Mouse (Mus musculus): ENCODE measurements at regions not wholly inside any gene's neighbourhood (a gene's known extent, or its start where the extent isn't known, plus 50 kb on each side); places are given as distances from the start of the nearest gene placed in this dataset.

GRCm38 (mm10) chr19:56218536-56218935 is 68.4 kb upstream of the Habp2 start:
- in situ Hi-C loops (cut with MboI; ENCODE audit: low pct_unique_long_range_greater_than_20kb in 1 of 2, low sequenced_read_pairs in 2 of 2, unreplicated experiment in 1 of 2) = no loop called here

GRCm38 (mm10) chr19:56220724-56221407 is 66.1 kb upstream of the Habp2 start:
- in situ Hi-C loops (cut with MboI; ENCODE audit: low pct_unique_long_range_greater_than_20kb in 1 of 2, low sequenced_read_pairs in 2 of 2, unreplicated experiment in 1 of 2) = no loop called here

GRCm38 (mm10) chr19:56222496-56222895 is 64.4 kb upstream of the Habp2 start:
- in situ Hi-C loops (cut with MboI; ENCODE audit: low pct_unique_long_range_greater_than_20kb in 1 of 2, low sequenced_read_pairs in 2 of 2, unreplicated experiment in 1 of 2) = no loop called here

GRCm38 (mm10) chr19:56225039-56225438 is 61.9 kb upstream of the Habp2 start:
- in situ Hi-C loops (cut with MboI; ENCODE audit: low pct_unique_long_range_greater_than_20kb in 1 of 2, low sequenced_read_pairs in 2 of 2, unreplicated experiment in 1 of 2) = no loop called here

GRCm38 (mm10) chr19:56225518-56225917 is 61.4 kb upstream of the Habp2 start:
- in situ Hi-C loops (cut with MboI; ENCODE audit: low pct_unique_long_range_greater_than_20kb in 1 of 2, low sequenced_read_pairs in 2 of 2, unreplicated experiment in 1 of 2) = no loop called here

GRCm38 (mm10) chr19:56228586-56228985 is 58.4 kb upstream of the Habp2 start:
- in situ Hi-C loops (cut with MboI; ENCODE audit: low pct_unique_long_range_greater_than_20kb in 1 of 2, low sequenced_read_pairs in 2 of 2, unreplicated experiment in 1 of 2) = no loop called here

- in situ Hi-C loops (cut with MboI; ENCODE audit: low pct_unique_long_range_greater_than_20kb in 1 of 2, low sequenced_read_pairs in 2 of 2, unreplicated experiment in 1 of 2) = no loop called here
These were observed 55.5 kb upstream of the Habp2 start for GRCm38 (mm10) chr19:56231430-56231829.

- in situ Hi-C loops (cut with MboI; ENCODE audit: low pct_unique_long_range_greater_than_20kb in 1 of 2, low sequenced_read_pairs in 2 of 2, unreplicated experiment in 1 of 2) = no loop called here
These were observed 55.1 kb upstream of the Habp2 start for GRCm38 (mm10) chr19:56231849-56232248.

- in situ Hi-C loops (cut with MboI; ENCODE audit: low pct_unique_long_range_greater_than_20kb in 1 of 2, low sequenced_read_pairs in 2 of 2, unreplicated experiment in 1 of 2) = no loop called here
These were observed 54.7 kb upstream of the Habp2 start for GRCm38 (mm10) chr19:56232269-56232668.

GRCm38 (mm10) chr19:56232950-56233349 is 54.0 kb upstream of the Habp2 start:
- in situ Hi-C loops (cut with MboI; ENCODE audit: low pct_unique_long_range_greater_than_20kb in 1 of 2, low sequenced_read_pairs in 2 of 2, unreplicated experiment in 1 of 2) = no loop called here

GRCm38 (mm10) chr19:56235040-56235439 is 51.9 kb upstream of the Habp2 start:
- in situ Hi-C loops (cut with MboI; ENCODE audit: low pct_unique_long_range_greater_than_20kb in 1 of 2, low sequenced_read_pairs in 2 of 2, unreplicated experiment in 1 of 2) = no loop called here

Measured in mouse embryonic stem cell (cell line).